8 mouse cellular contexts compared by ENCODE assay signal in genomic region chr3:118562311-118562671, GRCm38 (mm10). TPM values are rescaled to one million over a fixed set of nuclear protein-coding genes. Genes with fewer than 3 reads are reported as not detected.
A peak's percentile ranks its signal among the peaks of the same experiment; 100 is the strongest.
DNase-seq lines count a peak whose midpoint lies in the region; ATAC-seq and TF ChIP-seq lines count a peak whose summit lies in the region.

No protein-coding gene starts in this region.

- intact Hi-C loops in left cerebral cortex, postnatal 14 days (cut with DNase I) = no loop called here

- TF ChIP-seq POLR2A in liver, adult 2 months (IDR thresholded peaks at IDR 0.05; ENCODE audit: extremely low read depth, insufficient read depth, low read length) = no peak

- H3K27me3 ChIP-seq in liver, adult 2 months (ENCODE audit: control insufficient read depth, insufficient read depth, low read length) = no peaks in the 10 kb centered on the region
- H3K27me3 ChIP-seq in embryonic facial prominence, embryonic 14.5 days (replicated peaks; ENCODE audit: control insufficient read depth, insufficient read depth, low read length) = no peaks in the 10 kb centered on the region
- H3K27me3 ChIP-seq in hindbrain, postnatal 0 days (ENCODE audit: insufficient read depth, low read length) = no peaks in the 10 kb centered on the region

- H3K79me2 ChIP-seq in liver, adult 2 months (ENCODE audit: control insufficient read depth, insufficient read depth, low read length) = peaks cover 9% of the 10 kb centered on the region; the same call in 1 of the 2 replicates

- H3K4me2 ChIP-seq in embryonic facial prominence, embryonic 14.5 days (ENCODE audit: low read depth, low read length) = peak overlapping the region; percentile 84
- peak overlapping the region; percentile 69 for H3K4me2 ChIP-seq in hindbrain, postnatal 0 days (ENCODE audit: low read depth, low read length)

- H3K4me1 ChIP-seq in liver, adult 2 months (ENCODE audit: control insufficient read depth, insufficient read depth, low read length) = peaks cover 14% of the 10 kb centered on the region
- H3K4me1 ChIP-seq in embryonic facial prominence, embryonic 14.5 days (ENCODE audit: control insufficient read depth, insufficient read depth, low read length) = no peaks in the 10 kb centered on the region
- H3K4me1 ChIP-seq in hindbrain, postnatal 0 days (ENCODE audit: insufficient read depth, low read length) = no peaks in the 10 kb centered on the region

- ATAC-seq in embryonic facial prominence, embryonic 14.5 days (ENCODE audit: low read depth) = peak; percentile 76
- no peak for ATAC-seq in hindbrain, postnatal 0 days

- peak; percentile 59 for DNase-seq in liver, adult 2 months (ENCODE audit: extremely low read depth, low read depth, low spot score)
- no peak for DNase-seq in liver
- peak; percentile 31 for DNase-seq in embryonic facial prominence, embryonic 14.5 days (ENCODE audit: low spot score)
- peak; percentile 36 for DNase-seq in hindbrain, postnatal 0 days (ENCODE audit: low spot score)
- DNase-seq in mesoderm, embryonic 11.5 days (ENCODE audit: low read depth, low spot score) = peak; percentile 34
- DNase-seq in gastrocnemius, adult 8-10 months (ENCODE audit: low spot score in 2 of 2) = no peak
- DNase-seq in cerebellum, postnatal 4 days (ENCODE audit: low spot score in 2 of 2) = no peak
- DNase-seq in left cerebral cortex, postnatal 14 days (ENCODE audit: low spot score in 2 of 2) = no peak

- no peak for TF ChIP-seq CTCF in liver, adult 2 months (IDR thresholded peaks at IDR 0.05; ENCODE audit: low read depth, low read length)
- no peak for TF ChIP-seq CTCF in hindbrain, postnatal 0 days (IDR thresholded peaks at IDR 0.05; ENCODE audit: low read depth)

- H3K4me3 ChIP-seq in liver, adult 2 months (ENCODE audit: insufficient read depth, low read depth, low read length) = peak overlapping the region; percentile 85
- peak overlapping the region; percentile 74 for H3K4me3 ChIP-seq in embryonic facial prominence, embryonic 14.5 days (ENCODE audit: low read depth, low read length)
- H3K4me3 ChIP-seq in hindbrain, postnatal 0 days (ENCODE audit: low read length) = peak overlapping the region; percentile 63

- no peaks in the 10 kb centered on the region for H3K9me3 ChIP-seq in embryonic facial prominence, embryonic 14.5 days (ENCODE audit: control insufficient read depth, low read length)
- H3K9me3 ChIP-seq in hindbrain, postnatal 0 days (ENCODE audit: low read length) = no peaks in the 10 kb centered on the region

- H3K27ac ChIP-seq in liver, adult 2 months (replicated peaks; ENCODE audit: insufficient read depth, low read depth, low read length) = peak overlapping the region; percentile 85
- H3K27ac ChIP-seq in embryonic facial prominence, embryonic 14.5 days (replicated peaks; ENCODE audit: low read depth, low read length) = no peak overlapping the region
- H3K27ac ChIP-seq in hindbrain, postnatal 0 days = no peak overlapping the region

- H3K9ac ChIP-seq in liver, adult 2 months (ENCODE audit: low read depth, low read length) = peak overlapping the region; percentile 94
- H3K9ac ChIP-seq in embryonic facial prominence, embryonic 14.5 days (ENCODE audit: low read depth, low read length) = peak overlapping the region; percentile 71
- peak overlapping the region; percentile 38 for H3K9ac ChIP-seq in hindbrain, postnatal 0 days (replicated peaks; ENCODE audit: low read length)

- H3K36me3 ChIP-seq in liver, adult 2 months (ENCODE audit: control insufficient read depth, insufficient read depth, low read length) = no peaks in the 10 kb centered on the region
- H3K36me3 ChIP-seq in embryonic facial prominence, embryonic 14.5 days (ENCODE audit: control insufficient read depth, insufficient read depth, low read length) = no peaks in the 10 kb centered on the region
- H3K36me3 ChIP-seq in hindbrain, postnatal 0 days (ENCODE audit: insufficient read depth, low read length) = no peaks in the 10 kb centered on the region

- WGBS in liver, adult 2 months = under 1% methylated on average over 18 of the region's 18 CpGs
- WGBS in embryonic facial prominence, embryonic 14.5 days = 3% methylated on average over 7 of the region's 18 CpGs
- under 1% methylated on average over 18 of the region's 18 CpGs for WGBS in hindbrain, postnatal 0 days

RNA-seq across cellular contexts. Expression of gene Dpyd, which starts 0.4 kb away (rescaled TPM):
- 468 and 470 TPM in 2 replicates for total RNA-seq in liver, adult 2 months (2014; rRNA removed)
- 65.4 and 77.8 TPM in 2 replicates for polyA plus RNA-seq in liver, adult 2 months (2012; rRNA removed)
- polyA plus RNA-seq in embryonic facial prominence, embryonic 14.5 days (2014; fragmentation: Nextera tagmentation; extraction: Ambion mirVana) = 6.9 and 7.3 TPM in 2 replicates
- 1.9 and 3.7 TPM in 2 replicates for total RNA-seq in hindbrain, postnatal 0 days (2014; rRNA removed)
- 4.1 and 4.9 TPM in 2 replicates for polyA plus RNA-seq in hindbrain, postnatal 0 days (2015; fragmentation: Nextera tagmentation; extraction: Ambion mirVana)
- total RNA-seq in gastrocnemius, adult 8-10 months (2022) = 1 to 10 TPM; 1.6 to 2.4 (median 1.9) TPM
- 10 to 100 TPM in 1 of 2 experiments, 1 to 10 TPM in 1; 8.3 to 11.2 TPM for total RNA-seq in left cerebral cortex, postnatal 14 days (2021)

Comparison
In these comparisons a context has a peak if more than half of its experiments do, and no peak if none do; other contexts are left out.
1. DNase-seq: peak in liver, adult 2 months (single experiment), embryonic facial prominence, embryonic 14.5 days (single experiment), hindbrain, postnatal 0 days (single experiment) and mesoderm, embryonic 11.5 days (single experiment); none in liver (single experiment), gastrocnemius, adult 8-10 months (0 of 2), cerebellum, postnatal 4 days (0 of 2) and left cerebral cortex, postnatal 14 days (0 of 2).
2. H3K9ac ChIP-seq: peak in every context shown above with its lines; median percentile 94 in liver, adult 2 months; 71 in embryonic facial prominence, embryonic 14.5 days; 38 in hindbrain, postnatal 0 days.
3. RNA of gene Dpyd, which starts 0.4 kb away (total RNA-seq): 468 to 470 TPM in liver, adult 2 months; 8.3 to 11.2 TPM in left cerebral cortex, postnatal 14 days, 1.9 to 3.7 TPM in hindbrain, postnatal 0 days and 1.6 to 2.4 TPM in gastrocnemius, adult 8-10 months; every median in the first group is over 10 times any median in the second.
4. Peak in every context shown above with its lines, with median percentiles within 50 percentile points of each other: H3K4me3 ChIP-seq.